Mouse (Mus musculus): ENCODE measurements around the gene Fgfrl1. TPM values are rescaled to one million over a fixed set of nuclear protein-coding genes. Genes with fewer than 3 reads are reported as not detected.
A peak's percentile ranks its signal among the peaks of the same experiment; 100 is the strongest.

Gene Fgfrl1
- polyA plus RNA-seq, 1 experiment from 2014 or later = 25.9 TPM

DNA sequence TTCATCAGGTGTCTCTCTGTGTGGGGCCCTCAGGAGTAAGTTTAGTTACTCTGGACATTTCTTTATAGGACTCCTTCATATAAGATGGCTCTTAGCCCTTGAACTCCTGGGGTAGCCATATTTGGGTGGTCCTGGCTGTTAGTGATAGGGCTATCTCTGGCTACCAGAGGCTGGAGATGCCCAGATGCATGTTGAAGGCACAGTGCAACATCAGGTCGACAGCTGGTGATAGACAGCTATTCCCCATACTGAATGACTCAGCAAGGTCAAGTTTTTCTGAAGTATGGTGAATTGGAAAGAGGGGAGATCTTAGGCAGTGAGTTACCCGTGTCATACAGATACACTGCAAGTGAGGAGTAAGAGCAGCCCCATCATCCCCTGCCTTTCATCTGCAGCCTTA lies 15.6 kb downstream of the Fgfrl1 start:
- H3K9ac ChIP-seq = no peak overlapping the region
- ATAC-seq (ENCODE audit: insufficient read depth, low FRiP score, low read depth) = no peak
- H3K27ac ChIP-seq = no peak overlapping the region
- WGBS = 76% methylated on average over 2 of the region's 2 CpGs
- H3K36me3 ChIP-seq = peaks cover 25% of the 10 kb centered on the region; the same call in 1 of the 2 replicates
- H3K4me1 ChIP-seq = peaks cover 9% of the 10 kb centered on the region
- H3K4me2 ChIP-seq = no peak overlapping the region
- no peak overlapping the region for H3K4me3 ChIP-seq (replicated peaks)
- no peaks in the 10 kb centered on the region for H3K9me3 ChIP-seq
- H3K27me3 ChIP-seq (replicated peaks) = no peaks in the 10 kb centered on the region

DNA sequence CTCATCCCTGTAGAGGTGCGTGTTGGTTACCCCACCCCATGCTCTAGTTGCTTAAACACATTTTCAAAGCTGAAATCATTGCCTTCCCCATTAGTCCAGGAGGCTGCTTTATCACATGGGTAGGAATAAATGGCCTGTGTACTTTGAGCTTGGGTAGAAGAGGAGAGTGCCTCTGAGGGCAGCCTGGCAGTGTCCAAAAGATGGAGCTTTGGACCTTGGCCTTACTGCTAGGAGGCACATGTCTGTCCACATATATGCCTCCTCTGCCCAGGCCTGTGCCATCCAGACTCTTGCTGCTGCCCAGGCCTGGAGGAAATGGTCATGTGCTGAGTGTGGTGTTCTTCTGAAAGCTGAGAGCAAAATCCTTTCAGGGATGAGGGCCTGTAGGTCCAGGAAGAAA lies 16.2 kb downstream of the Fgfrl1 start:
- peaks cover 25% of the 10 kb centered on the region; the same call in 1 of the 2 replicates for H3K36me3 ChIP-seq
- H3K27ac ChIP-seq = no peak overlapping the region
- H3K4me1 ChIP-seq = peaks cover 8% of the 10 kb centered on the region
- no peak overlapping the region for H3K4me2 ChIP-seq
- no peaks in the 10 kb centered on the region for H3K9me3 ChIP-seq
- no peak for ATAC-seq (ENCODE audit: insufficient read depth, low FRiP score, low read depth)
- WGBS = 89% methylated on average over 1 of the region's 1 CpGs
- H3K27me3 ChIP-seq (replicated peaks) = no peaks in the 10 kb centered on the region
- no peak overlapping the region for H3K9ac ChIP-seq
- no peak overlapping the region for H3K4me3 ChIP-seq (replicated peaks)

DNA sequence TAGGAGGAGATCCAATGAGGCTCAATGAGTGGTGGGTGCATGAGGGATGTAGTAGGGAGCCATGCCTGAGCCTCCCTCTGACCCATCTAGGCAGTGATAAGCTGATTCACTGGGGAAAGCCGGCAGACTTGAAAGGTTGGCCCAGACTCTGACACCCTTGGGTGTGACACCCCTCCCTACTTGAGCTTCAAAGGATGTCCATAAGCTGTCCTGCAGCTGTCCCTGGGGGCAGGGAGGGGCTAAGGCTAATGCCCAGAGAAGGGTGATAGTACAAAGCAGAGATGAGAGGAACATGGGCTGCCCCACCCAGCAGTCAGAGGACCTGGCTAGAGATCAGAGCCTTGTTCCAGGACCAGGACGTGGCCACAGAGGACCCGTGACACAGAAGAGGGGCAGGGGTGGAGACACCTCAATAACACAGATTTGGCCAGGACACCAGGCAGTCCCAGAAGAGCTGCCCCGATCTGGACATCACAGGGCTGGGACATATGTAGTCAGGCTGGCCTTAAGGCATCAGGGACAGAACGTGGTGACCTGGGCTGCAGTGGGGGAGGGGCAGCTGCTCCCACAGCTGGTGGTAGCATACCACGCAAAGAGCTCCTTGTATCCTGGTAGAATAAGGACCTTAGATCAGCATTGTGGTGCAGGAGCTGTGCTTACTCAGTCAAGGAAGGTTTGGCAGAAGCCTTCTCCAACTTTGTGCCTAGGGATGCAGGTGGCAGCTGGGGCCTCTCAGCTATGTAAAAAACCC lies 17.0 kb downstream of the Fgfrl1 start:
- H3K9me3 ChIP-seq = no peaks in the 10 kb centered on the region
- no peak overlapping the region for H3K27ac ChIP-seq
- H3K4me1 ChIP-seq = peaks cover 2% of the 10 kb centered on the region; the same call in 1 of the 2 replicates
- H3K36me3 ChIP-seq = peaks cover 25% of the 10 kb centered on the region; the same call in 1 of the 2 replicates
- no peak overlapping the region for H3K9ac ChIP-seq
- H3K4me3 ChIP-seq (replicated peaks) = no peak overlapping the region
- WGBS = 45% methylated on average over 6 of the region's 6 CpGs
- no peaks in the 10 kb centered on the region for H3K27me3 ChIP-seq (replicated peaks)
- ATAC-seq (ENCODE audit: insufficient read depth, low FRiP score, low read depth) = no peak
- no peak overlapping the region for H3K4me2 ChIP-seq

GRCm38 (mm10) chr5:108711968-108712367 lies 19.8 kb downstream of the Fgfrl1 start:
- Histone ChIP-seq H3K4me2 (no peak overlapping the region), H3K4me1 (no peaks in the 10 kb centered on the region)
- 78% methylated on average over 6 of the region's 6 CpGs for WGBS

GRCm38 (mm10) chr5:108713096-108713495 lies 20.9 kb downstream of the Fgfrl1 start:
- Histone ChIP-seq H3K36me3 (no peaks in the 10 kb centered on the region), H3K4me1 (no peaks in the 10 kb centered on the region), H3K9ac (no peak overlapping the region), H3K27me3 (replicated peaks) (no peaks in the 10 kb centered on the region), H3K27ac (no peak overlapping the region), H3K4me3 (replicated peaks) (no peak overlapping the region), H3K9me3 (no peaks in the 10 kb centered on the region), H3K4me2 (no peak overlapping the region)
- ATAC-seq (ENCODE audit: insufficient read depth, low FRiP score, low read depth) = no peak
- WGBS = 88% methylated on average over 2 of the region's 2 CpGs

More at GRCm38 (mm10) chr5:108711968-108712367, 19.8 kb downstream of the Fgfrl1 start:
- peaks cover 4% of the 10 kb centered on the region; the same call in 1 of the 2 replicates for H3K36me3 ChIP-seq
- no peak for ATAC-seq (ENCODE audit: insufficient read depth, low FRiP score, low read depth)
- H3K27me3 ChIP-seq (replicated peaks) = no peaks in the 10 kb centered on the region
- H3K9ac ChIP-seq = no peak overlapping the region
- no peak overlapping the region for H3K27ac ChIP-seq
- H3K4me3 ChIP-seq (replicated peaks) = no peak overlapping the region
- no peaks in the 10 kb centered on the region for H3K9me3 ChIP-seq

GRCm38 (mm10) chr5:108713691-108714090 lies 21.5 kb downstream of the Fgfrl1 start:
- Histone ChIP-seq H3K27me3 (replicated peaks) (no peaks in the 10 kb centered on the region), H3K36me3 (no peaks in the 10 kb centered on the region), H3K9me3 (no peaks in the 10 kb centered on the region), H3K27ac (no peak overlapping the region), H3K4me1 (no peaks in the 10 kb centered on the region), H3K4me2 (no peak overlapping the region), H3K4me3 (replicated peaks) (no peak overlapping the region), H3K9ac (no peak overlapping the region)
- ATAC-seq (ENCODE audit: insufficient read depth, low FRiP score, low read depth) = no peak

- Histone ChIP-seq H3K27me3 (replicated peaks) (no peaks in the 10 kb centered on the region), H3K9ac (no peak overlapping the region), H3K4me3 (replicated peaks) (no peak overlapping the region), H3K36me3 (no peaks in the 10 kb centered on the region), H3K4me2 (no peak overlapping the region), H3K9me3 (no peaks in the 10 kb centered on the region), H3K27ac (no peak overlapping the region), H3K4me1 (no peaks in the 10 kb centered on the region)
- ATAC-seq (ENCODE audit: insufficient read depth, low FRiP score, low read depth) = 0 out of 2 replicates have a peak, but pooled peaks have one; percentile 52
- 59% methylated on average over 6 of the region's 6 CpGs for whole genome bisulfite sequencing
Measured at GRCm38 (mm10) chr5:108714149-108714548, 22.0 kb downstream of the Fgfrl1 start.

DNA sequence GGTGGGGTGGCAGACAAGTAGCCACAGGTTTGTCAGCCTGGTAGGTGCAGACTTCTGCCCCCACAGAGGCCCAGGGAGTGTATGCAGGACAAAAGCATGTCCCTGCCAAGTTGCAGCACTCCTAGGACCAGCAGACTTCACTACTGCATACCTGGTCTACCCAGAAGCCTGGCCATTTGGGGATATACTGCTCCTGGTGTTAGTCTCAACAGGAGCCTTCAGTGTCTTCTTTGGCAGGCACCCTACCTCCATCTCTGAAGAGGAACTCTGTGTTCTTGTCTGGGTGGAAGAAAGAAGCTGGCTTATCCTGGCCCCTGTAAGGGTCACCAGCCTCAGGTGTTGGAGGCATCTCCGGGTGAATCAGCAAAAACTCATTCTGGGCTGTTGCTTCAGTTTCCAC lies 23.8 kb downstream of the Fgfrl1 start:
- no peak overlapping the region for H3K4me3 ChIP-seq (replicated peaks)
- no peak for ATAC-seq (ENCODE audit: insufficient read depth, low FRiP score, low read depth)
- no peak overlapping the region for H3K4me2 ChIP-seq
- H3K36me3 ChIP-seq = no peaks in the 10 kb centered on the region
- H3K4me1 ChIP-seq = no peaks in the 10 kb centered on the region
- 91% methylated on average over 1 of the region's 1 CpGs for WGBS
- no peak overlapping the region for H3K27ac ChIP-seq
- no peaks in the 10 kb centered on the region for H3K27me3 ChIP-seq (replicated peaks)
- no peak overlapping the region for H3K9ac ChIP-seq
- H3K9me3 ChIP-seq = no peaks in the 10 kb centered on the region

GRCm38 (mm10) chr5:108718051-108718450 lies 25.9 kb downstream of the Fgfrl1 start:
- Histone ChIP-seq H3K27me3 (replicated peaks) (no peaks in the 10 kb centered on the region), H3K9me3 (no peaks in the 10 kb centered on the region), H3K4me2 (no peak overlapping the region), H3K4me3 (replicated peaks) (no peak overlapping the region), H3K36me3 (no peaks in the 10 kb centered on the region), H3K4me1 (no peaks in the 10 kb centered on the region), H3K9ac (no peak overlapping the region), H3K27ac (no peak overlapping the region)
- WGBS = 56% methylated on average over 4 of the region's 4 CpGs
- ATAC-seq (ENCODE audit: insufficient read depth, low FRiP score, low read depth) = no peak

- 60% methylated on average over 7 of the region's 7 CpGs for WGBS
- Histone ChIP-seq H3K36me3 (no peaks in the 10 kb centered on the region), H3K9me3 (no peaks in the 10 kb centered on the region), H3K4me1 (no peaks in the 10 kb centered on the region), H3K27me3 (replicated peaks) (no peaks in the 10 kb centered on the region), H3K4me3 (replicated peaks) (no peak overlapping the region), H3K27ac (no peak overlapping the region), H3K9ac (no peak overlapping the region), H3K4me2 (no peak overlapping the region)
- no peak for ATAC-seq (ENCODE audit: insufficient read depth, low FRiP score, low read depth)
Measured at GRCm38 (mm10) chr5:108719761-108720160, 27.6 kb downstream of the Fgfrl1 start.

DNA sequence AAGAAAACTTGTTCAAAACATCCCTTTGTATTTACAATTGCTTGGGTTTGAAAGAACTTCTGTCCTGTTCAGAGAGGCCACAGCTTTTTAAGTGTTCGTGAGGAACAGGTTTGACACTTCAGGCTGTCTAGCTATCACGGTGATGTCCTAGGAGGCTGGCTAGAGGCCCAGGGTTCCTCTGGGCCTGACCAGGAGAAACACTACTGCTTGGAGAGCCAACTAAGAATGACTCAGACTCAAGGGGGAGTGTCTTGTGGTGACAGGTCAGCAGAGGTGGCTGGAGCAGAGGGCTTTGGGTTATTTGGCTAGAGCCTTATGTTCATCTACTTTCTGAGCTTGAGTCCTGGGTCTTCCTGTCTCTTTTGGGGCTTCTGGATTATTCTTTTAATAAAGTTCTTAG lies 31.8 kb downstream of the Fgfrl1 start:
- H3K9ac ChIP-seq = no peak overlapping the region
- no peaks in the 10 kb centered on the region for H3K4me1 ChIP-seq
- no peak overlapping the region for H3K27ac ChIP-seq
- no peaks in the 10 kb centered on the region for H3K36me3 ChIP-seq
- no peaks in the 10 kb centered on the region for H3K9me3 ChIP-seq
- WGBS = 62% methylated on average over 2 of the region's 2 CpGs
- H3K4me3 ChIP-seq (replicated peaks) = no peak overlapping the region
- no peak overlapping the region for H3K4me2 ChIP-seq
- H3K27me3 ChIP-seq (replicated peaks) = no peaks in the 10 kb centered on the region
- ATAC-seq (ENCODE audit: insufficient read depth, low FRiP score, low read depth) = no peak

DNA sequence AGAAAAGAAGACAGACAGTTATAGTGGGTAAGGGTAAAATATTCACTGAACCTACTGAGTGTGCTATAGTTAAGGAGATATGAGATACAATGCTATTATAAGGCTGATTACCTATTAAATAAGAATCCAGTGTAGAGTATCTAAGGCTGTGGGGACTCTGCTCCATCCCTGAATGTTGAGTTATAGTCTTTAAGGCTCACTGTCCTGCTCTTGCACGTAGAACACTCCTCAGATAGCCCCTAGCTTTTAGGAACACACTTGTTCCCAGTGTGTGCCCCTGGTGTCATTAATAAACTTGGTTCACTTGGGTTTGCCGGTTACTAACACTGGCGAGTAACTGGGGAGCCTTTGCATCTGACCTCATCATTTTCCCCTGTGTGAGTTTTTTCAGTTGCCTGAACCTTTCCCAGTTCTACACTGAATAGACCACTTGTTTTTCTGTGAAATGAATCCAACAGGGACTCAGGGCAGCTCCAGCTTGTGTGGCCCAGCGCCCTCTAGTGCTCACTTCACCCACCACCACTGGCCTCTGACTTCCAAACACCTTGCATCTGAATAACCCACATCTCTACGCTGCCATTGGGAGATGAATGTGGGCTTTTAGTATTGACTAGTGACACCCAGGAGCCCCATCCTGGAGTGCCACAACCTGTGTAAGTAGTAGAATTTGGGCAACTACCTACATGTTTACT lies 34.5 kb downstream of the Fgfrl1 start:
- Histone ChIP-seq H3K9me3 (no peaks in the 10 kb centered on the region), H3K36me3 (no peaks in the 10 kb centered on the region), H3K27me3 (replicated peaks) (no peaks in the 10 kb centered on the region), H3K9ac (no peak overlapping the region), H3K4me3 (replicated peaks) (no peak overlapping the region), H3K4me1 (no peaks in the 10 kb centered on the region), H3K27ac (no peak overlapping the region), H3K4me2 (no peak overlapping the region)
- peak; percentile 80; the same call in 1 of the 2 replicates for ATAC-seq (ENCODE audit: insufficient read depth, low FRiP score, low read depth)
- 25% methylated on average over 5 of the region's 5 CpGs for WGBS

Data from stomach, embryonic 15.5 days (tissue).